Comparison of ENCODE assay signal across 18 mouse cellular contexts in the genomic region with DNA sequence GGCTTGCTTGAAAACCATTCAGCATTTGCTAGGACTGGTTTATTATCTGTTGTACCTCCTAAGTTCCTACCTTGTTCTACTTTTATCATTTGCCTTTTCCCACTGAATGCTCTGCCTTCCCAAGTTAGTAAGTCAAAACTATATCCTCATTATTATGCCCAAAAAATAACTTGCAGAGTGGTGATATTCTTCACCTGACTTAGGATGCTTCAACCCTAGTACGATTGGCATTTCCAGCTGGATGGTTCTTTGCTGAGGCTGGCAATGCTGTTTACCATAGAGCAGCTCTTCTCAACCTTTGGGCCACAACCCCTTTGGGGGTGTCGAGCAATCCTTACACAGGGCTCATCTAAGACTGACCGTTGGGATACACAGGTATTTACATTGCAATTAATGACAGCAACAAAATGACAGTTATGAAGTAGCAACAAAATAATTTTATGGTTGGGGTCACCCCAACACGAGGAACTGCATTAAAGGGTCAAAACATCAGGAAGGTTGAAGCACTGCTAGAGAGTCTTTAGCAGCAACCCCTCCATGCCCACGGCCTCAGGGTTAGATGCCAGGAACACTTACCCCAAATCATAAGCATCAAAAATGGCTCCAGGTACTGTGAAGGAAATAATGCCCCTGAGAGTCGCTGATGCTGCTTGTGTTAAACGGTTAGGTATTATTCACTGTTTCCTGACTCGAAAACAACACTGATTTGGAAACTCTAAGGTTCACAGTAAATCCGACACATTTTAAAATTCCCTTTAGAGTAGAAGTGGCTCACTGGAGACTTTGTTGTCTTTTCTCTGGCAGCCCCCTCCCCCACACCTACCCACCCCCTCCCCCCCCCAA. TPM values are rescaled to one million over a fixed set of nuclear protein-coding genes. Genes with fewer than 3 reads are reported as not detected.
A peak's percentile ranks its signal among the peaks of the same experiment; 100 is the strongest.
DNase-seq lines count a peak whose midpoint lies in the region.
"Had no signal": no experiment of that assay in that cellular context is flagged by ENCODE, and none has a peak within 500 bp of the region (broad histone marks: within the 10 kb centered on the region; RNA-seq: fewer than 3 reads in every experiment).

No protein-coding gene starts in this region.

- peak; percentile 94 for DNase-seq in 3T3-L1 (ENCODE audit: low read depth, low spot score)
- DNase-seq in adipocyte (ENCODE audit: low spot score) = peak; percentile 94
- DNase-seq in limb, embryonic 10.5 days (ENCODE audit: low spot score) = no peak
- no peak for DNase-seq in urinary bladder, adult 18-20 months (ENCODE audit: low spot score in 2 of 2)
- DNase-seq in layer of hippocampus, postnatal 25 days (ENCODE audit: extremely low spot score in 1 of 2, low spot score in 1 of 2) = no peak
- DNase-seq in heart, postnatal 10 days = no peak
- DNase-seq: adrenal gland, adult 8-10 months; cerebellum, adult 11-12 months; cerebellum, adult 2 months; cerebellum, adult 9-10 months; cerebellum, postnatal 10 days; cerebellum, postnatal 25 days; forebrain, postnatal 0 days had no signal

- H3K9me3 ChIP-seq in limb, embryonic 10.5 days (replicated peaks) = no peaks in the 10 kb centered on the region
- H3K9me3 ChIP-seq: embryonic facial prominence, embryonic 10.5 days; embryonic facial prominence, embryonic 12.5 days; forebrain, embryonic 13.5 days; forebrain, embryonic 15.5 days; G1E had no signal

- peaks cover 26% of the 10 kb centered on the region for H3K27me3 ChIP-seq in limb, embryonic 10.5 days (ENCODE audit: low read depth, poor library complexity, severe bottlenecking)

- 73% methylated on average over 9 of the region's 9 CpGs for WGBS in limb, embryonic 10.5 days

- H3K4me1 ChIP-seq in limb, embryonic 10.5 days = peaks cover 36% of the 10 kb centered on the region

- peak overlapping the region; percentile 61 for H3K27ac ChIP-seq in limb, embryonic 10.5 days
- H3K27ac ChIP-seq: embryonic facial prominence, embryonic 10.5 days; embryonic facial prominence, embryonic 12.5 days; forebrain, embryonic 13.5 days; forebrain, embryonic 15.5 days had no signal

- H3K36me3 ChIP-seq in limb, embryonic 10.5 days = no peaks in the 10 kb centered on the region
- H3K36me3 ChIP-seq: embryonic facial prominence, embryonic 10.5 days; embryonic facial prominence, embryonic 12.5 days; forebrain, embryonic 15.5 days; G1E had no signal

- H3K4me3 ChIP-seq in limb, embryonic 10.5 days = no peak overlapping the region
- H3K4me3 ChIP-seq: embryonic facial prominence, embryonic 10.5 days; embryonic facial prominence, embryonic 12.5 days; forebrain, embryonic 13.5 days; forebrain, embryonic 15.5 days had no signal

- intact Hi-C loops in heart, postnatal 10 days (cut with DNase I) = no loop called here

RNA-seq across cellular contexts. Expression of a gene that starts 4.4 kb away (rescaled TPM):
- polyA plus RNA-seq in limb, embryonic 10.5 days (2016; fragmentation: Nextera tagmentation; extraction: Ambion mirVana) = 22.5 and 31.5 TPM in 2 replicates
- total RNA-seq in layer of hippocampus, postnatal 25 days (2021) = 10 to 100 TPM in 1 of 2 experiments, 1 to 10 TPM in 1; 8.5 to 11.4 TPM
- 1 to 10 TPM; 5.7 to 5.9 TPM for total RNA-seq in heart, postnatal 10 days (2021)
- polyA plus RNA-seq: G1E had no signal

Comparison
In these comparisons a context has a peak if more than half of its experiments do, and no peak if none do; other contexts are left out.
1. DNase-seq: peak in 3T3-L1 (single experiment) and adipocyte (single experiment); none in limb, embryonic 10.5 days (single experiment), urinary bladder, adult 18-20 months (0 of 2), layer of hippocampus, postnatal 25 days (0 of 2) and heart, postnatal 10 days (0 of 2).